Mouse (Mus musculus) cerebellum, adult (tissue): ENCODE measurements around the gene Ap1m2.

Source experiments
- ATAC-seq: cut with Nextera tagmentation; 2 replicates; pipeline ENCODE4 v1.9.2; 2017; ENCODE audit warnings: mild to moderate bottlenecking, moderate library complexity, mixed read lengths; ENCODE audit not compliant: insufficient number of reproducible peaks, low FRiP score, low TSS enrichment

The Ap1m2 gene

GRCm38 (mm10) chr9:21312134-21312533, at the start of gene Ap1m2:
Ap1m2 (minus strand) TSS chr9:21312337.
- ATAC-seq, result no peak

- ATAC-seq, result peak; percentile 56; the same call in 1 of the 2 replicates
These were observed 45.0 kb upstream of the Ap1m2 start for GRCm38 (mm10) chr9:21356981-21357718.

GRCm38 (mm10) chr9:21354796-21355195, 42.7 kb upstream of the Ap1m2 start:
- ATAC-seq, result no peak

GRCm38 (mm10) chr9:21353373-21353686, 41.2 kb upstream of the Ap1m2 start:
- no peak for ATAC-seq

- ATAC-seq, result no peak
These were observed 40.6 kb upstream of the Ap1m2 start for GRCm38 (mm10) chr9:21352463-21353372.

- no peak for ATAC-seq
These were observed 39.7 kb upstream of the Ap1m2 start for GRCm38 (mm10) chr9:21351702-21352377.

GRCm38 (mm10) chr9:21351178-21351577, 39.0 kb upstream of the Ap1m2 start:
- ATAC-seq, result no peak

GRCm38 (mm10) chr9:21348152-21348551, 36.0 kb upstream of the Ap1m2 start:
- ATAC-seq, result no peak

- peak; percentile 45; the same call in 1 of the 2 replicates for ATAC-seq
These were observed 34.7 kb upstream of the Ap1m2 start for GRCm38 (mm10) chr9:21346627-21347365.

GRCm38 (mm10) chr9:21340411-21340810, 28.3 kb upstream of the Ap1m2 start:
- no peak for ATAC-seq

- ATAC-seq, result no peak
These were observed 25.5 kb upstream of the Ap1m2 start for GRCm38 (mm10) chr9:21337652-21338051.

- ATAC-seq, result no peak
These were observed 24.4 kb upstream of the Ap1m2 start for GRCm38 (mm10) chr9:21336491-21336890.

- ATAC-seq, result no peak
These were observed 23.3 kb upstream of the Ap1m2 start for GRCm38 (mm10) chr9:21335391-21335790.

GRCm38 (mm10) chr9:21334747-21335146, 22.6 kb upstream of the Ap1m2 start:
- ATAC-seq, result no peak

- ATAC-seq, result no peak
These were observed 21.4 kb upstream of the Ap1m2 start for GRCm38 (mm10) chr9:21333523-21333922.

- ATAC-seq, result no peak
These were observed 20.3 kb upstream of the Ap1m2 start for GRCm38 (mm10) chr9:21332161-21333061.

GRCm38 (mm10) chr9:21331365-21332140, 19.4 kb upstream of the Ap1m2 start:
- ATAC-seq, result no peak

- no peak for ATAC-seq
These were observed 17.7 kb upstream of the Ap1m2 start for GRCm38 (mm10) chr9:21329699-21330289.
